Mouse (Mus musculus) 3134 (cell line): ENCODE measurements at regions not wholly inside any gene's neighbourhood (a gene's known extent, or its start where the extent isn't known, plus 50 kb on each side); places are given as distances from the start of the nearest gene placed in this dataset.
A peak's percentile ranks its signal among the peaks of the same experiment; 100 is the strongest.

Experiments
- DNase-seq: peaks from one replicate; pipeline ENCODE4 v3.0.0-alpha.2; 2011; ENCODE audit warnings: low spot score; ENCODE audit not compliant: insufficient read length; ENCODE audit errors: extremely low read depth

DNA sequence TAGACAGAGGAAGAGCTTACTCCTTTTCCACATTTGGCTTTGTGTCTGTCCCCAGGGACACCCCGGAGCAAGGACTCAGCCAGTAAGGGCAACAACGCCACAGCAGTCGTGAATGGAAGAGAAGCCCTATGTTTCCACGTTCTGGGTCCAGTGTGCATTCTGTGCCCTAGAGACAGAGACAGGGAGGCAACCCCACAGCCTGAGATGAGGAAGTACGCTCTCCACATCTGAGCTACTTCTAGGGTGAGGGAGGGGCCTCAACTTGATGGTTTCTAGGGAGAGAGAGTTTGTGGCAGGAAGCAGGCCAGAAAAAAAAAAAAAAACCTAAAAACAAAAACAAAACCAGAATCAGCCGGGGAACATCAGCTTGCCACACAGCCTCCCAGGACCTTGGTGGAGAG lies 233.4 kb downstream of the Rplp1 start:
- DNase-seq: no peak

DNA sequence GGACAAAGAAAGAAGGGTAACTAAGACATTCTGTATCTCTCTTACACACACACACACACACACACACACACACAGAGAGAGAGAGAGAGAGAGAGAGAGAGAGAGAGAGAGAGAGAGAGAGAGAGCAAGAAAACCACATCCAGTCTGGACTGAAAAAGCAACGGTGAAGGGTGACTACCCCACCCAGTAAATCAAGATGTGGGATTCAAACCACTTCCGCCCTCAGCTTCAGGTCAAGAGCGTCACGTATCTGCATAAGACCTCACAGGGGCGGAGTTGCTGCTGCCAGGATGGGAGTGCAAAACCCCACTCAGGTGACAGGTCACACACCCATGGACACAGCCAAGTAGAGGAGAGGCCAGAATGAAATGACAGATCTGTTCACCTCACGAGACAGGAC lies 234.7 kb downstream of the Rplp1 start:
- no peak for DNase-seq

DNA sequence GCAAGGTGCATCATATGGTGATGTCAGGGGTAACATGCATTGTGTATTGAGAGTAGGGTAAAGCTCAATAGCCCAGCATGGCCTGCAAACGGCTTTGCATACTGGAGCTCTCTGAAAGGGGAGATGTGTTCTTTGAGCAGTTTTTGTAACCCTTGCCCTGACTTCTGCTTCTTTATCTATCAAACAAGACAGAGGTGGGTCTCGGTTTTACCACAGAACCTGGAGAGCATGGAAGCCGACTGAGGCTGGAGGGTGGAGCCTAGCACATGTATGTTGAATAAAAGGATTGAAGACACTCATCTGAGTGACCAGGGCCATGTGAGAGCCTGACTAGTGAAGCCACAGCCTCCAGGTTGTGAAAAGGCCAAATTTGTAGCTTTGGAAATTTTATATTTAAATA lies 236.7 kb downstream of the Rplp1 start:
- DNase-seq: no peak

DNA sequence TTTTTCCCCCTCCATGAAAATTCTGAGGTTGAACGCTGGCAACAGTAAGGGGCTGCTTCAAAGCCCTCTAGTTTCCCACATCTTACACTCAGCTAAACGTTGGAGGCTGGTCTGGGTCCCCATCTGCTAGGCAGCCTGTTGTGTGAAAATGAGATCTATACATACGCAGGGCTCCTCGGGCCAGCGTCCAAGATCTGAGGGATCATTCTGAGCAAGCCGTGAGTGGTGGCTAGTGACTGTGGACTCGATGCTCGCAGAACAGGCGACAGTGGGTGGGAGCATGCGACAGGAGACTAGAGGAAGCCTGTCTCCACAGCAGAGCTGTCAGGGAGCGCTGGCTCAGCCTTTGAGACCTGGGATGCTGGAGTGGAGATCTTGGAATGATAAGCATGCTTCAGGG lies 237.3 kb downstream of the Rplp1 start:
- no peak for DNase-seq

DNA sequence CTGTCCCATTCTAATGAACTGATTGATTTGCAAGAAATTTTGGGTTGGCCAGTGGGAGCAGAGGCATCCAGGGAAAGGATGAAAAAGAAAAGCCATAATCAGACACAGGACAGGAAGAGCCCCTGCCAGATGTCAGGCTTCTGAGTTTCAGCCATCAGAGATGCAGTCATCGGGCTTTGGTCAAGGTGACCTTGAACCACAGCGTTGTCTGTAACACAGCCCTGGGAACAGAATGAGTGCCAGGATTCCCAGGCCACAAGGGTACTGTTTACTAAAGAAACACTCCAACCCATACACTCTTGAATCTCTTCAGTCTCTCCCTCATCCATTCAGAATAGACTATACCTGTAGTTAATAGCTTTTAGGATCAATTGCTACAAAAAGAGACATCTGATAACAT lies 239.0 kb downstream of the Rplp1 start:
- no peak for DNase-seq

DNA sequence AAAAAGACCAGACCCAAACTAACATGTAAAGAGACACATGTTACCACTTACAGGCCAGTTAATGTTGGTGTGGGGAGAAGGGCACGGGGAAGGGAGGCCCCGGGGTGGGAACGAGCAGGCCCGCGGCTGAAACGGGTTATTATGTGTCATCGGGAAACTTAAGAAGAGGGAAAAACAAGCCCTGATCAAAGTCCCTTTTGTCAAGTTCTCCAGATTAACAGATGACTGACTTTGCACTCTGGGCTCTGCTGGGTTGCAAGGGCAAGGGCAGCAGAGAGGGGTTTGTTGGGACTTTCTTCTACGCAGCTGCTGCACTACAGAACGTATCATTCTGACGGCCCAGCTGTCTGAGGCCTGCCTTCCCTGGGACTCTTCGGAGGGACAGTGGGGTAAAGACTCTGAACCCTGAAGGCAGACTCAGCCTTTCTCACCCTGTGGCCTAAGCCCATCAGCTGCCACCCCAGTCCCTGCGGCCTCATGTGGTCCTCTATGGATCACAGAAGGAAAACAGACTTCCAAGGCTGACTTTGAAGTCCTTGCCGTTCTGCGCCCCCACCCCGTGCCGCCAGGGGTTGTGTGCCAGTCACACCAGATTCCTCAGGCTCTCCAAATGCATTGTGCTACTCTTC lies 240.7 kb downstream of the Rplp1 start:
- DNase-seq: no peak

DNA sequence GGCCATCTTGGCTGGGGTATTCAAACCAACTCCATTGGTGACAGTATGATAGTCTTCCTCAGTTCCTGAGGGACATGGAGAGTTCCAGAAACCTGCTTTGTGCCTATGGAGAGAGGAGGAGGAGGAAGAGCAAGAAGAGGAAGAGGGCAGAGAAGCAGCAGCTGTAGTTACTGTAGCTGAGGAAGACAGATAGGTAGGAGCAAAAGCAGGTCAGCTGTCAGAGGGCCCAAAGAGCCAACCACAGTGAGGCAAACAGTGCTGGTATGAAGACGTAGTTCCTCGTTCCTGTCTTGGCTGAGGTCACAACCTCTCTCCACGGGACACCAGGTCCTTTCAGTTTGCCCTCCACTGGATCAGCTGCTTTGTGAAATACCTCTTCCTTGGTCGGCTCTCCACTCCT lies 243.4 kb downstream of the Rplp1 start:
- no peak for DNase-seq

DNA sequence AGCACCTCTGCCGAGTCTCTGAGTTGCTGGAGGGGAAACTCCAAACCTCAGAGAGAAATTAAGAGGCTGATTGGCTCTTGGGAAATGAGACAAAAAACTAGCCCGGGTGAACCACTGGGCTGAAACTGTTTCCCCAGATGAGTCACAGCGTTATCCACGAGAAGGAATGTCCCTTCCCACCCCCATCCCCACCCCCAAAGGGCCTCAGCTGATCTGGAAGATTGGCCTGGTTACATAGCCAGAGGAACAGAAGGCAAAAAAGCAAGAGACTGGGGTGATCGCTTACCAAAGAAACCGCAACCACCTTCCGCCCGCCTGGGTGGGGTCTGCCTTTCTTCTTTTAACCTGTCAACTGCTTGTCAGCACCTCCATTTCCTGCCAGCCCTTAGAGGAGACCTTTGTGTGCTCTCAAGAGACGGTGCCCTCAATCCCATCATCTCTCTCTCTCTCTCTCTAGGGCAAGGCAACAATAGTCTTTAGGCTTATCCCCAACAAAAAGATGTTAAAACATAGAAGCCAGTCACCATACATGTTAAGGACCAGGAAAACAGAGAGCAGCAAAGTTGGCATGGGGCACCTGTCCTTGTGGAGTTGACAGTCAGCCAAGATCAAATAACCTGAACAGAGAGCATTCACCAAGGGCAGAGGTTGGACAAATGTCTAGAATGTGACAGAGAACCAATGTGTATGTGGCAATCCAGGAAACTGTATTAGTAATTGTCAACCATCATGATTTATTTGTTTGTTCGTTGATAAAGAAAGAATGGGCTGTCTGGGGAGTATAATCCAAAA lies 244.4 kb downstream of the Rplp1 start:
- peak; percentile 70 for DNase-seq

DNA sequence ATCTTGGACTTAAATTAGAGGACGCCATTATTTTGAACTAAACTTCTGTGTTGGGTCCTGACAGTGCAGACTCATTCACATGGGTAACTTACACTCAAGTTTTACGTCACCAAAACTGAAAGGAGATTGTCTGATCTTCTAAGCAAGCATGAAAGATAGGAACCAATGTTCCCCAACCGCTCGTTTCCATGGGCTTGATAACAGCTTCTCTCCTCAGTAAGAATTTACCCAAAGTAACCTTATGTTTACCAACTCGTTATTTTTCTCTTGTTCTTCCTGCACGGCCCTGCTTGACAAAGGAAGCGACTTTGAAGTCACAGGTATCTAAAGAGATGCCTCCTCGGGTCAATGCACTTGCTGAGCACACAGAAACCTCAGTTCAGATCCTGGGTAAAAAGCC lies 245.6 kb downstream of the Rplp1 start:
- no peak for DNase-seq

DNA sequence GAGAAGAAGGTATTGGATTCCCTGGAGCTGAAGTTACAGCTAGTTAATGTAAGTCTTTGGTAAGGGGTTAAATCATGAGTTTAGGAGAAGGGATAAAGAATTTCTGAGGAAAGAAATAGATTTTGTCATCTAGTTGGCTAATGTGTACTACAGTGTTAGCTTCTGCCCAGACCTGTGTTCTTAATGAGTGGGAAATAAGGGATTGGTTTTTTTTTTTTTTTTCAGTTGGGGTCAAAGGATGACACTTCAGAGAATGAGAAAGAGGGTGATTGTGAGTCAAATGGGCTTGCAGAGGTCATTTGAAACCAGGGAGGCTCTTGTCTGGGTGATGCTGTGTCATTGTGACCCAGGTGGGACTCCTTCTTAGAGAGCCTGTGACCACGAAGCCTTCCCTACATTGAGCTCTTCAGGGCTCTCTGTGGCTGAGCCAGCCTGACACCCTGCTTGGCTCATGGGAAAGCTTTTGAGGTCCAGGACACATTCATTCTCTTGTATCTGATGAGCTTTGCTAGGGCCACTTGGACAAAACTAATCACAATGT lies 246.1 kb downstream of the Rplp1 start:
- no peak for DNase-seq

DNA sequence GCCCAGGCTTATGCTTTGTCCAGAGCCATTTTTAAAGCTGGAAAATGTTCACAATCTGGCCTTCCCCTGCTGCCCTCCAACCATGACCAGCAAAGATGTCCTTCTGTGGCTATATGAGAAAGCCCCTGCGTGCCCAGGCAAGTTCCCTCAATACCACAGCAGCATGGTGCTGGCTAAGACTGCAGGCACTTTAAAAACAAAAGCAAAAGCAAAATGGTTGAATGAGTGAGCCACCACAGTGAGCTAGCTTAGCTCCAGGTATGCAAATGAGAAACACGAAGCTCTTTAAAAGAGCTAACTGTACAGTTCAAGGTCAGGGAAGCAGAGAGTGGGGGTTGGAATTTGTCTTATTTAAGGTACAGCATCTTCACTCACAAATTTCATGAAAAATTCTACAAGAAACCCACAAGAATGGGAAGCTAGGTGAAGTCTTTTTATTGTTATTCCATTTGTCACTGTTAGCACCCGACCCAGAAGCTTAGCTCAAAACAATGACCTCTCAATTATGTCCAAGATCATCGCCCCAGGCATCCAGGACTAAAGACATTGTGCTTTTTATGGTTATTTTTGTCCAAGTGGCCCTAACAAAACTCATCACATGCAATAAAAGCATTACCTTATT lies 246.8 kb downstream of the Rplp1 start:
- DNase-seq: no peak

DNA sequence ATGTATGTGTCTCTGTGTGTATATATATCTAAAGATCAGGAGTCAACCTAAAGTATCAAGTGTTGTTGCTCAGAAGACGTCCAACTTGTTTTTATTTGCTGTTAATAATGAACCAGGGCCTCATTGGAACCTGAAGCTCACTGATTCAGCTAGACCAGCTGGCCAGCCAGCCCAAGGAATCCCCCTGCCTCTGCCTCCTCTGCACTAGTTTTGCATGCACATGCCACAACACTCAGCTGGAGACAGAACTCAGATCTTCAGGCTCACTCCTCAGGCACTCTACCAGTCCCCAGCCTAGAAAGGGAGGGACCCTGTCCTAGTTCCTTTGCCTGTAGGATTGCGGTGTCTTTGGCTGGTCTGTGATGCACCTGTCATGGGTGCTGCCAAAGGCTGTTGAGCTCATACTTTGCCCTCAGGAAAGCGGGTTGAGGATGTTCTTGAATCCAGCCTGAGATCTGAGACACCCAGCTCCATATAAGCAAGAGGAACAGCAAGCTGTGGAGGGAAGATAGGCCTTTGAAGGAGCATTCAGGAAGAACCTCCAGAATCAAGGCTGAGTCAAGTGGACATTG lies 247.5 kb downstream of the Rplp1 start:
- DNase-seq: no peak

DNA sequence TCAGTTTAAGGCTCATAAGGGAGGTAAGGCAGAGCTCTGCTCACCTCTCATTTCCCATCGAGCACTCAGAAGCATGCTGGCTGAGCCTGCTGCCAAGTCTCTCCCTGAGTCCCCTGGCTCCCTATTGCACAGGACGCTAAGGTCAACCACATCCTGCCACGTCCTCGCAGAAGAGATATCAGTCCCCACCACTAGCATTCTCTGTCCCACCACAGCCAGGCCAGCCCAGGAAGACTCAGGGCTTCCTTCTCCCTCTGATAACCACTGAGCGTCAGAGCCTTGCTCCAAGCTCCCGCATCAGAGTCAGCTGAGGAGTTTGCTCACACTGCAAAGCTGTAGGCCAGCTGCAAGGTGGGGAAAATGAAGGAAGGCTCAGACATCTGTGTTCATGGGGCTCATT lies 248.2 kb downstream of the Rplp1 start:
- DNase-seq: peak; percentile 64

DNA sequence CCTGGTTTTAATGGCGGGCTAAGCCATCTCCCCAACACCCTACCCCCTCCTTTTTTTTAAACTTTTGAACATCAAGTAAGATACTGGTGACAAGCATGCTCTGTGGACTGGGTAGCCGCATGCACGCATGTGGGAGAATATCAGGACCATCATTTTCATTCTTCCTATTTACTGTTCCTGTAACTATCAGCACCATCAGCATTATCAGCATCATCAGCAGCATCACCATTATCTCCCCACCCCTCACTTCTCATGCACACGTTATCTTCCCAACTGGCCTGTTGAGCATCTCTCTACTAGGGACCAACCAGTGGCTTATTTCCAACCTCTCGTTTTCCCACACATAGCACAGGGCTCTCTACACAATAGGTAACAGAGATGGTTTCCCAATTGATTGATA lies 249.1 kb downstream of the Rplp1 start:
- DNase-seq: no peak

DNA sequence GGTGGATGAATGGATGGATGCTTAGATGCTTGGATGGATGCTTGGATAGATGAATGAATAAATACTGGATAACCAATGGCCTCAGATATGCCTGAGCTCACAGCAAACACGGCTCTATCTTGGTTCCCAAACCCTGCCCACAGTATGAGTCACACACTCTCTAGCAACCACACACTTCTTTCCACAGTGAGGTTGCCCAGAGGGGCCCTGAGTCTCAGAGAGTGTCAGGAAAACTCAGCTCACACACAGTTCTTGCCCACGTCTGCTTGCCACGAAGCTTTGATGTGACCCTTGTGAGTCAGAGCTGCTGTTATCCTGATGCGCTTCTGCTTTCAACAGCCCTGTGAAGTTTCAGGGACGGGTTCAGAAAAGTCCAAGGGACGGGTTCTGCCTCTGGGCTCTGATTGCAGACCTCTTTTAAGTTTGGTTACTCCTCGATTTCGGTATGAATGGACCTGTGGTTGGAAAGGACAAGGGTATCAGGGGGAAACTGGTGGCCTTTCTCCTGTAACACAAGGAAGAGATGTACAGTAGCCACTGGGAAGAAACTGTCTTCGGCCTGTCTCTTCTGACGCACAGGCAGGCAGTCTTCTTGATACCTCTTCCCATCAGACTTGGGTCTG lies 250.2 kb downstream of the Rplp1 start:
- DNase-seq: peak; percentile 52

DNA sequence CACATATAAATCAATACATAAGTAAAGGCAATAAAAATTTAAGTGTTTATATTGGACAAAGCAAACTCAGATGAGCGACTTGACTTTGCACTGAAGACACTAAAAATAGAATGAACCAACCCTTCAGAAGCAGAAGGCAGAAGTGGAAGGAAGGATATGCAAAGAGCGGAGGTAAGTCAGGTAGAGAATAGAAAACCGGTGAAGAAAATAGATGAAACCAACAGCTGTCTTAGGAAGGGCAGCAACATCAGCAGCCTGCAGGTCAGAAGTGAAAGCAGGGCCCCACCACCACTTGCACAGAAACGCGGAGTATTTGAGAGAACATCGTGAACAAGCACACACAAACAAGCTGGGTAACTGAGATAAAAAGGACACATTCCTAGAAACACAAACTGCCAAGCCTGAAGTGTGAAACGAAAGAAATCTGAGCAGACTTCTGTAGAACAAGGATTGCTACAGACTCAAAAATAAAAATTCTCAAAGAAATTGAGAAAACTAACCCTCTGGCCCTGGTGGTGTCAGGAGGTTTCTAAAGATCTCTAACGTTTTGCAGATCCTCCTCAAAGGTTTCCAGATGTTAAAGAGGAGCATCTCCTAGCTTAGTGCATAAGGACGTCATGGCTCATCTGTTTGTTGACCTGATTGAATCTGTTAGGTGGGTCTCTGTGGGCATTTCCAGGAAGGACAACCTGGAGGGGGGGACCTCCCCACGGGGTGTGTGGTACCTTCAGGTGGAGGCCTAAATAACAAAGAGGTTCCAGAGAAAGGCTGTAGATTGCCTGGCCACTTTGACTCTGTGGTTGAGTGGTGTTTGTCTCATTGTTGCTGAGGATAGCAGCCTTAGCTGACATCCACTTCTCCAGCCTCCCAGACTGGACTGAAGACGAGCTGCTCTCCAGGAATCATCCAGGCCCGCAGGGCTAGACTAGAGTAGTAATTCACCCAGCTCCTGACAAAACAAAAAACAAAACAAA lies 252.0 kb downstream of the Rplp1 start:
- no peak for DNase-seq

DNA sequence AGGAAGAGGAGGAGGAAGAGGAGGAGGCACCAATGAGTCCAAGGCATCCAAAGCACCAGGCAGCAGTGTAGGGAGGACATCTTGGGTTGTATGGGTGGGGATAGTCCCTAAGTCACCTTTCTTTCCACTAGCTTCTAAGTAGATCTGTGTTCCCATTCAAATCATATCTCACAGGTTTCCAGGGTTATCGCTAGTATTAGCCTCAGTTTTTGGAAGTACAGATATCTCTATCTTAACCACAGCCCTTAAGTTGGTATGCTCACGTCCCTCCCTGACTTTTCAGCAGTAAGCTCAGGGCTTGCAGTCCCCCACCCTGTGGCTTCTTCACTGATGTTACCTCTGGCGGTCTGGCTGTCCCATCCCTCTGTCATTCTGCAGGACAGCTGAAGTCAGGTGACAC lies 254.2 kb downstream of the Rplp1 start:
- no peak for DNase-seq

DNA sequence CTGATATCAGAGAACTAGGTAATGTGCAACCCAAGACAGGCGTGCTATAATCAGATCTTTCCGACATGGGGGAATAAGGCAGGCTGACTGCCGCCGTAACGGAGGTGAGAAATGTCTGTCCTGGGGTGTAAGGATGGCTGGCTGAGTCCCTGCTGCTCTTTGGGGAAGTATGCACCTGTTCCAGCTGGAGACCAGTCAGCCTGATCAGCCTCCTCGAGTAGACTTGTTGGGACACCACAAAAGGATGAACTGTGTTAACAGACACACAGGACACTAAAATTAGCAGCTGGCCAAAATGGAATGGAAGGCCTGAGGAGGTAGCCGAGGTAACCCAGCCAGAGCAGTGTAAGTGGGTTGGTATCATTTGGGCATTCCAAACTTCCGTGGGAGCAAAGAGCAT lies 256.3 kb downstream of the Rplp1 start:
- DNase-seq: no peak

DNA sequence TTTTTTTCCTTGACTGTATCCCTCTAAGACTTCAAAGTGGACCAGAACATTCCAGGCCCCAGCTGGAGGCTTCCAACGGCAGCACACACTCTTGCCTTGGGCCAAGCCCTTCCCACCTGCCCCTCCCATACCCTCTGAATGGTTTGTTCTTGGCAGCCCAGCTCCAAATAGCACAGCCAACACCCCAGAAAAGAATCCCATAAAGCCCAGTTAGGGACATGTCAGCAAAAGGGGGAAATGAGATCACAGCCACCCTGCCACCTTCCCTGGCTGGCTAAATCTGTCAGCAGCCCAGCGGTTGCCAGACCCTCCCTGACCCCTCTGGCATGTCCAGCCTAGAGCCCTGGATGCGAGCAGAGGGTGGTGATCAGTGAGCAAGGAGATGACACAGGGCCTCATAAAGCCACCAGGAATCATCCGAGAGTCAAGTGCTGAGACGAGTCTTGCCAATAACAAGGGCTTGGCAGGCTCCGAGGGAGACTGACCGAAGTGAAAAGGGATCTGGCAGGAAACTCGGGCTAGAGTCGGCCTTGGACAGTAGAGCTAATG lies 258.8 kb downstream of the Rplp1 start:
- DNase-seq: peak; percentile 89
